In genomic region chr8:61989464-61989863, GRCm38 (mm10) we compare ENCODE assay signal across 11 mouse cellular contexts.
DNase-seq lines count a peak whose midpoint lies in the region; ATAC-seq and TF ChIP-seq lines count a peak whose summit lies in the region.
"Had no signal": no experiment of that assay in that cellular context is flagged by ENCODE, and none has a peak within 500 bp of the region (broad histone marks: within the 10 kb centered on the region; RNA-seq: fewer than 3 reads in every experiment).

No protein-coding gene starts in this region.

- TF ChIP-seq CTCF in forebrain, postnatal 0 days (IDR thresholded peaks at IDR 0.05; ENCODE audit: low read depth), result no peak

- no peak overlapping the region for H3K4me3 ChIP-seq in neural tube, embryonic 11.5 days (ENCODE audit: low read depth, low read length)
- no peak overlapping the region for H3K4me3 ChIP-seq in forebrain, postnatal 0 days (ENCODE audit: low read depth, low read length)
- no peak overlapping the region for H3K4me3 ChIP-seq in midbrain, embryonic 13.5 days (replicated peaks)
- H3K4me3 ChIP-seq: layer of hippocampus, adult 2 months had no signal

- H3K36me3 ChIP-seq in neural tube, embryonic 11.5 days (ENCODE audit: control insufficient read depth, insufficient read depth, low read length), result no peaks in the 10 kb centered on the region
- H3K36me3 ChIP-seq in forebrain, postnatal 0 days (ENCODE audit: insufficient read depth), result no peaks in the 10 kb centered on the region
- no peaks in the 10 kb centered on the region for H3K36me3 ChIP-seq in midbrain, embryonic 13.5 days

- 43% methylated on average over 6 of the region's 6 CpGs for WGBS in neural tube, embryonic 11.5 days
- 15% methylated on average over 6 of the region's 6 CpGs for WGBS in forebrain, postnatal 0 days
- WGBS in midbrain, embryonic 13.5 days, result 9% methylated on average over 6 of the region's 6 CpGs

- ATAC-seq in neural tube, embryonic 11.5 days (ENCODE audit: insufficient read depth, low FRiP score, low TSS enrichment), result no peak
- ATAC-seq in forebrain, postnatal 0 days, result peak; percentile 66
- ATAC-seq in midbrain, embryonic 13.5 days, result peak; percentile 89
- ATAC-seq: liver, postnatal 0 days had no signal

- H3K4me1 ChIP-seq in neural tube, embryonic 11.5 days (ENCODE audit: control insufficient read depth, insufficient read depth, low read length), result no peaks in the 10 kb centered on the region
- no peaks in the 10 kb centered on the region for H3K4me1 ChIP-seq in forebrain, postnatal 0 days (ENCODE audit: insufficient read depth)
- H3K4me1 ChIP-seq in midbrain, embryonic 13.5 days (replicated peaks), result peaks cover 5% of the 10 kb centered on the region

- H3K27ac ChIP-seq in neural tube, embryonic 11.5 days (ENCODE audit: low read depth, low read length), result no peak overlapping the region
- H3K27ac ChIP-seq in forebrain, postnatal 0 days (ENCODE audit: low read depth, low read length), result no peak overlapping the region
- no peak overlapping the region for H3K27ac ChIP-seq in midbrain, embryonic 13.5 days
- H3K27ac ChIP-seq: layer of hippocampus, adult 2 months; macrophage had no signal

- no peak overlapping the region for H3K9ac ChIP-seq in neural tube, embryonic 11.5 days (ENCODE audit: low read length)
- H3K9ac ChIP-seq in forebrain, postnatal 0 days, result no peak overlapping the region
- H3K9ac ChIP-seq in midbrain, embryonic 13.5 days (replicated peaks), result no peak overlapping the region; the same call in 1 of the 2 replicates
- H3K9ac ChIP-seq: liver, postnatal 0 days had no signal

- no peaks in the 10 kb centered on the region for H3K27me3 ChIP-seq in neural tube, embryonic 11.5 days (ENCODE audit: control insufficient read depth, insufficient read depth, low read length)
- no peaks in the 10 kb centered on the region for H3K27me3 ChIP-seq in forebrain, postnatal 0 days (ENCODE audit: insufficient read depth, low read length)
- H3K27me3 ChIP-seq in midbrain, embryonic 13.5 days, result no peaks in the 10 kb centered on the region

- DNase-seq in neural tube, embryonic 11.5 days (ENCODE audit: low spot score), result peak; percentile 14
- no peak for DNase-seq in neural tube, embryonic 10.5 days (ENCODE audit: extremely low spot score, low spot score)
- DNase-seq in forebrain, postnatal 0 days, result peak; percentile 18
- no peak for DNase-seq in thymus, postnatal 4 days
- no peak for DNase-seq in cerebellum, adult 9-11 months
- no peak for DNase-seq in spleen, adult 18-20 months
- DNase-seq: kidney, adult 18-20 months; liver, postnatal 0 days had no signal

- H3K9me3 ChIP-seq in neural tube, embryonic 11.5 days (ENCODE audit: control insufficient read depth, low read length), result no peaks in the 10 kb centered on the region
- H3K9me3 ChIP-seq in forebrain, postnatal 0 days (ENCODE audit: low read length), result no peaks in the 10 kb centered on the region
- no peaks in the 10 kb centered on the region for H3K9me3 ChIP-seq in midbrain, embryonic 13.5 days

- H3K4me2 ChIP-seq in neural tube, embryonic 11.5 days (ENCODE audit: low read depth), result no peak overlapping the region
- H3K4me2 ChIP-seq in forebrain, postnatal 0 days (ENCODE audit: low read depth), result no peak overlapping the region
- peak overlapping the region; percentile 22; the same call in 1 of the 2 replicates for H3K4me2 ChIP-seq in midbrain, embryonic 13.5 days (replicated peaks)

Comparison
In these comparisons a context has a peak if more than half of its experiments do, and no peak if none do; other contexts are left out.
1. DNase-seq: peak in neural tube, embryonic 11.5 days (single experiment) and forebrain, postnatal 0 days (single experiment); none in neural tube, embryonic 10.5 days (single experiment), thymus, postnatal 4 days (single experiment), cerebellum, adult 9-11 months (single experiment) and spleen, adult 18-20 months (0 of 2).